Mouse (Mus musculus) limb, embryonic 11.5 days (tissue): ENCODE data around the gene Zfpm1. TPM values are rescaled to one million over a fixed set of nuclear protein-coding genes. Genes with fewer than 3 reads are reported as not detected.

ENCODE experiments used
- ATAC-seq: fragments of 200-750 bp; cut with Nextera tagmentation; 2 replicates; pipeline ENCODE4 v1.8.0; 2017; ENCODE audit warnings: low read depth; ENCODE audit not compliant: insufficient number of reproducible peaks, low FRiP score, low TSS enrichment
- DNase-seq: peaks from one replicate; pipeline ENCODE4 v3.0.0-alpha.2; 2015; ENCODE audit warnings: low spot score
- H3K27ac ChIP-seq: fragments of 300-500 bp; sonication (generic); replicated peaks from 2 replicates; pipeline ENCODE4 v1.5.1; 2014; ENCODE audit warnings: low read depth, mild to moderate bottlenecking, low read length
- H3K27me3 ChIP-seq: fragments of 300-500 bp; sonication (generic); 2 replicates; pipeline ENCODE4 v1.6.1; 2014; ENCODE audit warnings: mild to moderate bottlenecking, low read length, mixed read lengths; ENCODE audit not compliant: control insufficient read depth, insufficient read depth
- H3K36me3 ChIP-seq: fragments of 300-500 bp; sonication (generic); 2 replicates; pipeline ENCODE4 v1.6.1; 2014; ENCODE audit warnings: mild to moderate bottlenecking, low read length, moderate library complexity, mixed read lengths; ENCODE audit not compliant: control insufficient read depth, insufficient read depth
- H3K4me1 ChIP-seq: fragments of 300-500 bp; sonication (generic); 2 replicates; pipeline ENCODE4 v1.6.1; 2014; ENCODE audit warnings: low read length, mixed read lengths; ENCODE audit not compliant: control insufficient read depth, insufficient read depth
- H3K4me2 ChIP-seq: fragments of 300-500 bp; sonication (generic); 2 replicates; pipeline ENCODE4 v1.6.1; 2014; ENCODE audit warnings: low read depth, mild to moderate bottlenecking, moderate library complexity; ENCODE audit not compliant: severe bottlenecking
- H3K4me3 ChIP-seq: fragments of 300-500 bp; sonication (generic); 2 replicates; pipeline ENCODE4 v1.5.1; 2014; ENCODE audit warnings: low read depth, low read length
- H3K9ac ChIP-seq: fragments of 300-500 bp; sonication (generic); 2 replicates; pipeline ENCODE4 v1.6.1; 2014; ENCODE audit warnings: mild to moderate bottlenecking, low read length
- H3K9me3 ChIP-seq: fragments of 300-500 bp; sonication (generic); 2 replicates; pipeline ENCODE4 v1.6.1; 2016; ENCODE audit warnings: low read length; ENCODE audit not compliant: control insufficient read depth
- WGBS: fragments of 180-500 bp; shearing (Covaris S2); extraction: QIAGEN DNeasy Blood & Tissue Kit; methylation state at CpG from one replicate; pipeline ENCODE4 v1.1.7; 2014; 5-methylcytosine and 5-hydroxymethylcytosine counted together
- polyA plus RNA-seq: library from polyadenylated mRNA; unstranded; fragments of >200 nt; fragmentation: Nextera tagmentation; extraction: Ambion mirVana; gene quantifications from 2 replicates; pipeline ENCODE4 v1.2.1, GENCODE M21; 2014

Zfpm1 gene
- polyA plus RNA-seq, 1 experiment from 2014 or later: 1.4 TPM

DNA sequence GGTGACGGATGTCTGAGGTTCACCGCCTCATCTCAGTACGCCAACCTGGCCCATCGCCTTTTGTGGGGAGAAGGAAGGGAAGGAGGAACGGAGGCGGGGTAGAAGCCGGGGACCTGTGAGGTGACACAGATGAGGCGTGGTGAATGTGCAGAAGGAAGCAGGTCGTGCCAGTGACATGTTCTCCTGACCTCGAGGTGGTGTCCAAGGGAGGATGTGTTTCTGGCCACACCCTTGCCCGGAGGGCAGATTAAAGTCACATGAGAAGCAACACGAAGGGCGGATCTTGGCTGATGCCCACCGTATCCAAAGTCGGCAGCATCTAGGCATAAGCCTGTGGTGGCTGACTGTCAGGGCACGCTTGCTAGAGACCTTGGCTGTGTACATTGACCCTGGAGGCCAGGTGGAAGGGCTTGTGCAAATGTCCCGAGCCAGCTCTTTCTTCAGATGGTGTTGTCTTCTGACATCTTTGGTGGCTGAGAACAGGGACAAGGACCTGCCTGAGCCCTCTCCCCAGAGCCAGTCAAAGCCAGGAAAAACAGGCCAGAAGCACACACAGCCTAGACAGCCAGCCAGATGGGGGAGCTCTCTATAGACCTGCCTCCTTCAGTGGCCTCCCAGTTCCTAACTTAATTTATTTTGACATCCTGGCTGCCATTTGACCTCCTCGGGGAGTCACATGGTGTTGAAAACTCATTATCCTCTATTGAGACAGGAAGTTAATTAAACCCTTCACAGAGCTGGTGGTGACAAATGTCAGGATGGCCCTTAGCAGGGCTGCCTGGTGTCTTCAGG, 4.5 kb upstream of the Zfpm1 start:
- Histone ChIP-seq H3K4me2 (no peak overlapping the region), H3K36me3 (no peaks in the 10 kb centered on the region), H3K9me3 (no peaks in the 10 kb centered on the region), H3K4me3 (no peak overlapping the region), H3K9ac (no peak overlapping the region), H3K27ac (no peak overlapping the region), H3K4me1 (peaks cover 14% of the 10 kb centered on the region), H3K27me3 (0 out of 2 replicates have a peak, but pooled peaks cover under 1% of the 10 kb centered on the region)
- DNase-seq: no peak
- ATAC-seq: no peak
- WGBS: 77% methylated on average over 18 of the region's 18 CpGs

DNA sequence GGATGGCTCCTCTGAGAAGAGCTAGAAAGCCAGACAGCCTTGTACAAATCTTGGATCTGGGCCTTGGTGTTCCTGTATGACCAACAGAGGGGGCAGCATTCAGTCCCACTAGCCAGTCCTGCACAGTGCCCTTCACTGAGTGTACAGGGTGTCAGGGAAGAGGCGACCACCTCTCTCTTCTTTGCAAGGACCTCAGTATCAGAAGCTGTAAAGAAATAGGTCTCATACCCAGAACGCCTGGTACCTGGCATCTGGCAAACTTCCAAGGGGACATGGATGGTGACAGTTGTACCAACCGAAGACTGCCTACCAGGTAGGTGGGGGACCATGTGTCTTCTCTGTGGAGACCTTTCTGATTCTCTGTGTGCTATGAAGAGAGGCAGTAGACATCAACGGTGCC, 1.8 kb upstream of the Zfpm1 start:
- Histone ChIP-seq H3K4me1 (peaks cover 29% of the 10 kb centered on the region), H3K4me3 (no peak overlapping the region), H3K27me3 (peaks cover 20% of the 10 kb centered on the region), H3K9me3 (no peaks in the 10 kb centered on the region), H3K9ac (no peak overlapping the region), H3K4me2 (no peak overlapping the region), H3K36me3 (no peaks in the 10 kb centered on the region), H3K27ac (no peak overlapping the region)
- no peak for ATAC-seq
- WGBS: 73% methylated on average over 4 of the region's 4 CpGs
- no peak for DNase-seq

DNA sequence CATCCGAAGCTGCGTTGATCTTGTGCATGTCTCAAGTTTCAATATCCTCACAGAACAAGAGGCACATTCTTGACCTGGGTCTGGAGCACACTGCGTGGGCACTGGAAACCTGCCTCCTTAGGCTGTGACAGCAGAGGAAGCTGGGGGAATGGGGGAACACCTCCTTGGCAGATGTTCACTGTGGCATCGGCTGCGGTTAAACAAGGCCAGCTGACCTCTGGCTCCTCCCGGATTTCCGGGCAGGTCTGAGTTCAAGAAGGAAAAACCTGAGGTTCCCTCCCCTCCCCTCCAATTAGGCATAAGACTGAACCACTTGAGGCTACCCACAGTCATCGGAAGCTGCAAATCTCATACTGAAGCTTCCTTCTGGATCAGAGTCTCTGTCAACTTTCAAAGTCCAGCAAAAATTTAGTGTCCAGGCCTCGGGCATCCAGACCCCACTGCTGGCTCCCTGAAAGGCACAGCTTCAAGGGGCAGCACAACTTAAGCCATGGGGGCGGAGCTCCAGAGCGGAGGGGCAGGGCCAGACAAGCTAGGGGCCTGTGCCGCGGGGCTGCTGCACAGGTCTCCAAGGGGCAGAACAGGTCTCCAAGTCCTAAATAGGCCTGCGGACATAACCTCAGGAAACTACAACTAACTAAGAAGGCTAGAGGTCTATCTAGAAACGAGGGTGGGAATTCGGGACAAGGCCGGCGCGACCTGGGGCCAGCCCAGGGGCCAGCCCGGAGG, 1.2 kb upstream of the Zfpm1 start:
- ATAC-seq: peak; percentile 52
- 6% methylated on average over 20 of the region's 20 CpGs for WGBS
- DNase-seq: no peak
- Histone ChIP-seq H3K36me3 (no peaks in the 10 kb centered on the region), H3K27me3 (peaks cover 24% of the 10 kb centered on the region), H3K4me3 (peak overlapping the region; percentile 48), H3K4me2 (peak overlapping the region; percentile 96), H3K9ac (peak overlapping the region; percentile 35; the same call in 1 of the 2 replicates), H3K9me3 (no peaks in the 10 kb centered on the region), H3K4me1 (peaks cover 29% of the 10 kb centered on the region), H3K27ac (0 out of 2 replicates have a peak overlapping the region, but pooled peaks have one; percentile 43)

DNA sequence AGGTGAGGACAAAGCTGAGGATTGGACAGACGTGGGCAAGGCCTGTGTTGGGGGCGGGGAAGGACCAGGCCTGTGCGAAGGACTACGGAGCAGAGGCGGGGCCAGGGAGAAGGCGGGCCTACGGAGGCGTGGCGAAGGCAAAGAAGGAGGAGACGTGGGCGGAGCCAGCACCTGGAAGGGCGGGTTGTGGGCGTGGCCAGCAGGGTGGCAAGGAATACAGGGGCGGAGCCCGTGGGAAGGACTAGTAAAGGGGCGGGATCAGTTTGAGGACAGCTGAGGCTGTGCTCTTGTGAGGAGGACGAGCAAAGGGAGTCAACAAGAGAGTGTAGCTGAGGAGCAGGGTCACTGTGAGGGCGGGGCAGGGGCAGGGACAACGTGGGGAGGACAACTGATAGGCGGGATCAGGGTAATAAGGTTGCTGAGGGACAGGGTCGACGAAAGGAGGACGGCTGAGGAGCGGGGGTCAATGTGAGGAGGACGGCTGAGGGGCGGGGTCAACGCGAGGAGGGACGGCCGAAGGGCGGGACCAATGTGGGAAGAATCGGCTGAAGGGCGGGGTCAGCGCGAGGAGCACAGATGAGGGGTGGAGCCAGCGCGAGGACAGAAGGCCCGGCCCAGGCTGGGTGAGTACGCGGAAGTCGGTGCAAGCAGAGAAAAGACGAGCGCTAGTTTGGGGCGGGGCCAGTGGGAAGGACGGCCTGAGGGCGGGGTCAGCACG, 465 bp upstream of the Zfpm1 start:
- peak overlapping the region; percentile 35; the same call in 1 of the 2 replicates for H3K9ac ChIP-seq
- H3K4me2 ChIP-seq: peak overlapping the region; percentile 96
- H3K4me3 ChIP-seq: peak overlapping the region; percentile 48
- WGBS: under 1% methylated on average over 47 of the region's 47 CpGs
- peak; percentile 100 for DNase-seq
- peak; percentile 90 for ATAC-seq
- no peaks in the 10 kb centered on the region for H3K36me3 ChIP-seq
- H3K27me3 ChIP-seq: peaks cover 24% of the 10 kb centered on the region
- peaks cover 29% of the 10 kb centered on the region for H3K4me1 ChIP-seq
- H3K27ac ChIP-seq: no peak overlapping the region
- H3K9me3 ChIP-seq: no peaks in the 10 kb centered on the region

DNA sequence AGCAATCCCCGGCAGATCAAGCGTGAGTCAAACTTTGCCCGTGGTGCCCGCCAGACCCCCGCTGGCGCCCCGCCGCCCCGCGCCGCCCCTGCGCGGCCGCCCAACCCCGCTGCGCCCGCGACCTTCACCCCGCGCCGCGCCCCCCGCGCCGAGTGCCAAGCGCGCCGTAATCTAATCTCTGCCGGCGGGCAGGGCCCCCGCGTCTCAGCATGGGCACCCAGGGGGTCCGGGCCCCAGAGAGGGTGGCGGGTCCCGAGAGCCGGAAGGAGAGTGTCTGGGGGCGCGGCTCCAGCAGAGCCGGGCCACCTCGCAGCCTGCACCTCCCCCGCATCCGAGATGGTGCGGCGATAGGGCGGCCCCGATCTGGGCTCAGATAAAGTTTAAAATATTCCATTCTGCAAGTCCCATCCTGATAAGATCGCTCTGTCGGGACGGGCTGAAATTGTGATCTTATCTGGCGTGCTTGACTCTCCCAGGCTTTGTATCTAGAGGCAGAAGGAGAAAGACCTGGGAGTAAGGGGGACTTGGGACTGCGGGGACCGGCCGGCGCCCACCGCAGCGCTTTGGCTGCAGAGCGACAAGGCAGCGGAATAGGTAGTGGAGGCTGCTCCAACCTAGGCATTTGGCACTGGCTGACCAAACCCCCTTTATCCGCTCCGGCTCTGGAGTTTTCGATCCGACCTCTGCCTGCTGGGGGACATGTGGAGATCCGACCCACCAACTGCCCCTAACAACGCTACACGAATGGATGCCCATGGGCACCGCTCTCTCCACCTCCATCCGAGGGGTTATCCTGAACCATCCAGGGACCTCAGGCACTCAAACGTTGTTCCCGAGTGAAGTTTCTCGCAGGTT, 787 bp downstream of the Zfpm1 start:
- H3K4me1 ChIP-seq: peaks cover 29% of the 10 kb centered on the region
- H3K9ac ChIP-seq: peak overlapping the region; percentile 56
- H3K4me3 ChIP-seq: peak overlapping the region; percentile 48
- H3K27ac ChIP-seq: no peak overlapping the region; the same call in 1 of the 2 replicates
- H3K4me2 ChIP-seq: peak overlapping the region; percentile 96
- DNase-seq (peak; percentile 62), ATAC-seq (no peak)
- under 1% methylated on average over 59 of the region's 70 CpGs for WGBS
- H3K27me3 ChIP-seq: peaks cover 24% of the 10 kb centered on the region
- H3K36me3 ChIP-seq: no peaks in the 10 kb centered on the region
- H3K9me3 ChIP-seq: no peaks in the 10 kb centered on the region

DNA sequence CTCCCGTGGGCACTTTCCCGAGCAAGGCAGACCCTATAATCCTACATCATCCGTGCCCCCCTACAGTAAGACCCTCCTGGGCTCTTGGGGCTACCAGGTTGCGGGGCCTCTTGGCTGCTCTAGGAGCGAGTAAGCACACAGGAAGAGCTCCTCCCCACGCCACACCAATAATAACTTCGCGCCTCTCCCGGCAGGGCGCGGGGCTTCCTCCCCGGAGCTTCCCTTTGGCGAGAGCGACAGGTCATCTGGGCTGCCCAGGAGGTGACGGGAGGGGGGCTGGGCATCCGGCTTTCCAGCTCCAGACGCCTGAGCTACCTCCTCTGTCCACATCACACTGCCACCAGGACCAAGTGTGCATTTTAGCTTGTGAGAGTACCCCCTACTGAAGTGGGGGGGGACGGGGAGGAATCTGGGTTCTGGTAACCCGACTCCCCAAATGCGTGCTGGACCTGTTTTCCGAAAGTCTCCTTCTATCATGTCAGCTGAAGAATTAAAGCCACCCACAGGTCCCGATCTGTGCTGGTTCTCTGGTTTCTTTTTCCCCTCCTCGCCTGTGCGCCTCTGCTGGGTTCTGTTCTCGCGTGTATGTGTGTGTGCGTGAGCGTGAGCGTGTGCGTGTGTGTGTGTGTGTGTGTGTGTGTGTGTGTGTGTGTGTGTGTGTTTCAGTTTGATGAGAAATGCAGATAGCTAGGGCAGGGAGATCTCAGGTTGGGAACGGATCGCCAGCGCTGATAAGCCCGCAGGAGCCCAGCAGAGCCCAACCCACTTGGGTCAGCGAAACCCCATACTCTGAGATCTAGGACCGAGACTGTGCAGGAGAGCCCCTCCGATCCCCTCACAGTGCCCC, 1.6 kb downstream of the Zfpm1 start:
- no peak overlapping the region for H3K27ac ChIP-seq
- peak overlapping the region; percentile 96 for H3K4me2 ChIP-seq
- H3K9ac ChIP-seq: peak overlapping the region; percentile 56
- H3K36me3 ChIP-seq: no peaks in the 10 kb centered on the region
- no peaks in the 10 kb centered on the region for H3K9me3 ChIP-seq
- under 1% methylated on average over 37 of the region's 37 CpGs for WGBS
- H3K27me3 ChIP-seq: peaks cover 24% of the 10 kb centered on the region
- H3K4me3 ChIP-seq: peak overlapping the region; percentile 48
- no peak for ATAC-seq
- DNase-seq: peak; percentile 68
- H3K4me1 ChIP-seq: peaks cover 29% of the 10 kb centered on the region

DNA sequence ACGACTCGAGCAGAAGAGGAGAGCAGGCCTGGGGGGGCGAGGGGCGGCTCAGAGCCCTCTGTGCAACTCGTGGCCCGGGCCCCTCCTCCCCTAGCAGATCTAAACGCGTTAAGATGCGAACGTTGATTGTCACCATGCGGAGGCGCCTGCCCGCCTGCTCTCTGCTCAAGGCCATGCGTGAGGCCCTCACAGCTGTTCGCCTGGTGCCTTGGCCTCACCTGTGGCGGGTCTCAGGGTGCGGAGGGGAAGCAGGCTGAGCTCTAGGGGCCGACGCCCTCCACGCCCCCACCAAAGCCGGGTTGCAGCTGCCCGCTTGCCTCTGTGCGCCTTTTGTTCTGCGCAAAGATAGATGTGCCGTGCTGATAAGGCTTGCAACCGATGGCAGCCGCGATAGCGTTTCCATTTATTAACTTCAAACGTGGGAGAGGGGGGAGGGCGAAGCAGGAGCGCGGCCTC, 2.3 kb downstream of the Zfpm1 start:
- Histone ChIP-seq H3K9me3 (no peaks in the 10 kb centered on the region), H3K27me3 (peaks cover 24% of the 10 kb centered on the region), H3K9ac (peak overlapping the region; percentile 41), H3K36me3 (no peaks in the 10 kb centered on the region), H3K27ac (no peak overlapping the region), H3K4me3 (peak overlapping the region; percentile 48), H3K4me1 (peaks cover 29% of the 10 kb centered on the region), H3K4me2 (peak overlapping the region; percentile 96)
- ATAC-seq (no peak), DNase-seq (peak; percentile 72)
- WGBS: under 1% methylated on average over 33 of the region's 33 CpGs
